Mouse (Mus musculus) liver, embryonic 16.5 days (tissue): ENCODE results near the gene Cort. TPM values are rescaled to one million over a fixed set of nuclear protein-coding genes. Genes with fewer than 3 reads are reported as not detected.

Experiments
- ATAC-seq: fragments of 200-750 bp; cut with Nextera tagmentation; 2 replicates; pipeline ENCODE4 v1.8.0; 2017; ENCODE audit warnings: low read depth, mild to moderate bottlenecking, moderate number of reproducible peaks, moderate library complexity
- H3K27ac ChIP-seq: fragments of 300-500 bp; sonication (generic); 2 replicates; pipeline ENCODE4 v1.5.1; 2014; ENCODE audit warnings: mild to moderate bottlenecking, low read length
- H3K27me3 ChIP-seq: fragments of 300-500 bp; sonication (generic); 2 replicates; pipeline ENCODE4 v1.6.1; 2014; ENCODE audit warnings: low read depth, low read length, mixed read lengths; ENCODE audit not compliant: control insufficient read depth, insufficient read depth
- H3K36me3 ChIP-seq: fragments of 300-500 bp; sonication (generic); 2 replicates; pipeline ENCODE4 v1.6.1; 2014; ENCODE audit warnings: mild to moderate bottlenecking; ENCODE audit not compliant: control insufficient read depth, insufficient read depth
- H3K4me1 ChIP-seq: fragments of 300-500 bp; sonication (generic); 2 replicates; pipeline ENCODE4 v1.6.1; 2014; ENCODE audit warnings: low read depth, low read length, mixed read lengths; ENCODE audit not compliant: control insufficient read depth
- H3K4me2 ChIP-seq: fragments of 300-500 bp; sonication (generic); 2 replicates; pipeline ENCODE4 v1.6.1; 2014; ENCODE audit warnings: low read depth, low read length, mixed read lengths
- H3K4me3 ChIP-seq: fragments of 300-500 bp; sonication (generic); 2 replicates; pipeline ENCODE4 v1.5.1; 2014; ENCODE audit warnings: low read depth, mild to moderate bottlenecking, low read length
- H3K9ac ChIP-seq: fragments of 300-500 bp; sonication (generic); 2 replicates; pipeline ENCODE4 v1.6.1; 2014; ENCODE audit warnings: low read depth, low read length
- H3K9me3 ChIP-seq: fragments of 300-500 bp; sonication (generic); replicated peaks from 2 replicates; pipeline ENCODE4 v1.6.1; 2016; ENCODE audit warnings: low read length; ENCODE audit not compliant: control insufficient read depth
- WGBS: fragments of 180-500 bp; shearing (Covaris S2); extraction: QIAGEN DNeasy Blood & Tissue Kit; methylation state at CpG from one replicate; pipeline ENCODE4 v1.1.7; 2014; ENCODE audit not compliant: insufficient replicate concordance; 5-methylcytosine and 5-hydroxymethylcytosine counted together
- polyA plus RNA-seq: library from polyadenylated mRNA; unstranded; fragments of >200 nt; fragmentation: Nextera tagmentation; extraction: Ambion mirVana; gene quantifications from 2 replicates; pipeline ENCODE4 v1.2.1, GENCODE M21; 2015

The Cort gene
- polyA plus RNA-seq, 1 experiment from 2014 or later: not detected

GRCm38 (mm10) chr4:149138515-149138914, 12.0 kb upstream of the Cort start:
- Histone ChIP-seq H3K9me3 (no peaks in the 10 kb centered on the region), H3K27me3 (no peaks in the 10 kb centered on the region), H3K4me1 (peaks cover 8% of the 10 kb centered on the region), H3K9ac (no peak overlapping the region), H3K36me3 (no peaks in the 10 kb centered on the region), H3K4me3 (no peak overlapping the region), H3K4me2 (no peak overlapping the region), H3K27ac (no peak overlapping the region)
- WGBS: 70% methylated on average over 8 of the region's 8 CpGs
- no peak for ATAC-seq

DNA sequence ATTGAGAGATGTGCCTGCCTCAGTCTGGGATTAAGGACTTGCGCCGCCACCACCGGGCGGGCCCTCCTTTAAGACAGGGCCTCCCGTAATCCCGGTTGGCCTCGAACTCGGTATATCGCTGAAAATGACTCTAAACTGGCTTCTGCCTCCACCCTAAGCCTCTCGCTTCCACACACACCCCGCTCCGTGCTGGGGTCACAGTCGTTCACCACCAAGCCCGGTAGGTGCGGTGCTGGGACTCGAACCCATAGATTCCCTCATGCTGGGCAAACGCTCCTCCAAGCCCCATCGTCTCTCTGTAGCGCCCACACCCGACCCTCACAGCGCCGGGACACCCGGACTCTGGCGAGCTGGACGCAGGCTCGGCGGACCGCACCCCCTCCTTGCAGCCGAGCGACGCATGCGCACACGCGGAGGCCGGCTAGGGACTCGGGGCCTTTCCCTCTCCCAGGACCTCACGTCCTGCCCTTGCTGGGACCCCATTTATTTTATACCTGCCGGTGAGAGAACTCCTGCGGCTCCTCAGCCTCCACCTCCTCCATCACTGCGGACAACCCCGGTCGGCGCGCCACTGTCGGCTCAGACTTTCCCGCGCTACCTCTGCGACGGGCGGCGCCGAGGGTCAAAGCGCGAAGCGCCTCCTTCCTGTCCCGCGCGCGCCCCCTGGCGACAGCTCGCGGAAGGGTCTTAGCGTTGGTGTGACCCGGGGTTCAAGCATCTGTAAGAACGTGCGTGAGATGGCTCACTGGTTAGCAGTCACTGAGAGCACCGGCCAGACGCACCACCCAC, 10.6 kb upstream of the Cort start, which contains the start of gene Cenps:
TSS of gene Cenps (minus strand) at position 648 of the 789 bp plus-strand sequence.
- Histone ChIP-seq H3K27me3 (no peaks in the 10 kb centered on the region), H3K9ac (peak within 1 kb of the TSS; percentile 76), H3K36me3 (no peaks in the 10 kb centered on the region), H3K9me3 (no peaks in the 10 kb centered on the region), H3K4me1 (peaks cover 8% of the 10 kb centered on the region), H3K4me2 (peak within 1 kb of the TSS; percentile 89), H3K27ac (peak within 1 kb of the TSS; percentile 76), H3K4me3 (peak within 1 kb of the TSS; percentile 80)
- WGBS: under 1% methylated on average over 68 of the region's 68 CpGs
- peak; percentile 87 for ATAC-seq

- Histone ChIP-seq H3K27me3 (no peaks in the 10 kb centered on the region), H3K36me3 (no peaks in the 10 kb centered on the region), H3K4me3 (peak overlapping the region; percentile 80), H3K9me3 (no peaks in the 10 kb centered on the region), H3K4me1 (peaks cover 8% of the 10 kb centered on the region), H3K9ac (peak overlapping the region; percentile 76), H3K27ac (no peak overlapping the region), H3K4me2 (peak overlapping the region; percentile 89)
- no peak for ATAC-seq
- WGBS: 67% methylated on average over 18 of the region's 18 CpGs
Observed at GRCm38 (mm10) chr4:149136116-149136850, 9.7 kb upstream of the Cort start.

- WGBS: 69% methylated on average over 5 of the region's 5 CpGs
Observed at GRCm38 (mm10) chr4:149133395-149133794, 6.8 kb upstream of the Cort start.

DNA sequence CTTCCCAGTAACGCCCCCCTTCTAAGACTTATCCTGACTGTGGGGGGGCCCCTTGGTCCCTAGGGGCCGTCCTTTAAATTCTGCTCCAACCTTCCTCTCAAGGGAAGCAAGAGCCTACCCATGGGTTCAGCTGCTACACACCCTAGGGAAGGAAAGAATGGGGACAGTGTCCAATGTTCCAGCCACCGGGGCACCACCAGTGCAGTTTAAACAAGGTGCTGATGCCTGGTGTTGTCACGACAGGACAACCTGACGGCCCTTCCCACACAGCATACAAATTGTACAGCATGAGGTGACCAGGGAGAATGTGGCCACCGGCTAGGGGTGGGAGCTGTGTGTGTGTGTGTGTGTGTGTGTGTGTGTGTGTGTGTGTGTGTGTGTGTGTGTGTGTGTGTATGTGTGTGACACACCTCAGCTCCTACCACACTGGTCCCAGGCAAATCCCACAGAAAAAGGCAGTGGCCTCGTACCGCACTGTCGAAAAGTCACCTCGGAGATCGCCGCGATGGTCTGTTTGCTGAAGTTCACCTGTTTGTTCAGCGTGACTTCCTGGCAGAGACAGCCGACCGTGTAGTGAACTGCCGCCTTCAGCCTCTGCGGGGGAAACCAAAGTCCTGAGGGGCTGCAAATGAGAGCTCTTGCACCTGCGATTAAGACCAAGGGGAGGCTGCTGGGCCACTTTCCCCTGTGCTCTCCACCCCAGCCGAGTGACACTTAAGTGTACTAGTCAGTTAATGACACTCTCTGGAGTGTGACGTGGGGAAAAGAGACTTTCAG, 5.4 kb upstream of the Cort start:
- Histone ChIP-seq H3K27me3 (no peaks in the 10 kb centered on the region), H3K4me1 (peaks cover 7% of the 10 kb centered on the region), H3K9ac (no peak overlapping the region), H3K4me2 (no peak overlapping the region), H3K4me3 (no peak overlapping the region), H3K27ac (peak overlapping the region; percentile 21; the same call in 1 of the 2 replicates), H3K36me3 (no peaks in the 10 kb centered on the region), H3K9me3 (no peaks in the 10 kb centered on the region)
- 74% methylated on average over 21 of the region's 21 CpGs for WGBS
- ATAC-seq: peak; percentile 50; the same call in 1 of the 2 replicates

More at GRCm38 (mm10) chr4:149133395-149133794, 6.8 kb upstream of the Cort start:
- Histone ChIP-seq H3K4me2 (no peak overlapping the region), H3K9me3 (no peaks in the 10 kb centered on the region), H3K4me3 (no peak overlapping the region), H3K27ac (no peak overlapping the region; the same call in 1 of the 2 replicates), H3K27me3 (no peaks in the 10 kb centered on the region), H3K36me3 (no peaks in the 10 kb centered on the region), H3K4me1 (peaks cover 8% of the 10 kb centered on the region), H3K9ac (no peak overlapping the region)
- ATAC-seq: no peak

- no peak overlapping the region for H3K9ac ChIP-seq
- H3K4me2 ChIP-seq: no peak overlapping the region
- ATAC-seq: no peak
- no peaks in the 10 kb centered on the region for H3K27me3 ChIP-seq
- no peak overlapping the region for H3K27ac ChIP-seq
- WGBS: 83% methylated on average over 23 of the region's 23 CpGs
- no peaks in the 10 kb centered on the region for H3K9me3 ChIP-seq
- no peaks in the 10 kb centered on the region; the same call in 1 of the 2 replicates for H3K4me1 ChIP-seq
- H3K36me3 ChIP-seq: no peaks in the 10 kb centered on the region
- no peak overlapping the region for H3K4me3 ChIP-seq
Observed at GRCm38 (mm10) chr4:149131021-149131752, 4.6 kb upstream of the Cort start.

DNA sequence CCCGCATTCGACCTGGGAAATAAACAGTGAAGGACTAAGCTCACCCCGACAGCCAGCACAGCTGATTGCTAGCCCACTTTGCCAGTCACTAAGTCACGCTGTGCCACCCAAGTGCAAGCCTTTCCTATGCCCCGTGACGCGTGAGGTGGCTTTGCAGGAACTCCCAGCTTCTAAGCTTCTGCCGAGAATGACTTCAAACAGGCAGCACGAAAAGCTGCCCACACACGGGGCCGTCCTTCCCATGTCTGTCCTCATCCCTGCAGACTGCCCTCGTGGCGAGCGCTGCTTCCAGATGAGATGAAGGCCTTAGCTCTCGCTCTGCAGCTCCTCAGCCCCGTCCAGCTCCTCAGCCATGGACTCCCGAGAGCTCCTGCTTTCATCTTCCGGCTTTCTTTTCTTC, 1.9 kb upstream of the Cort start:
- WGBS: 71% methylated on average over 18 of the region's 18 CpGs
- no peak for ATAC-seq
- no peak overlapping the region for H3K9ac ChIP-seq

GRCm38 (mm10) chr4:149126115-149126509, 451 bp downstream of the Cort start:
- 76% methylated on average over 6 of the region's 6 CpGs for WGBS
- ATAC-seq: no peak
- no peak overlapping the region for H3K27ac ChIP-seq
- no peak overlapping the region for H3K4me3 ChIP-seq
- no peaks in the 10 kb centered on the region for H3K36me3 ChIP-seq
- H3K4me1 ChIP-seq: no peaks in the 10 kb centered on the region; the same call in 1 of the 2 replicates
- no peaks in the 10 kb centered on the region for H3K27me3 ChIP-seq
- H3K4me2 ChIP-seq: no peak overlapping the region
- H3K9me3 ChIP-seq: no peaks in the 10 kb centered on the region
- H3K9ac ChIP-seq: no peak overlapping the region

More for the DNA sequence above, 1.9 kb upstream of the Cort start:
- Histone ChIP-seq H3K36me3 (no peaks in the 10 kb centered on the region), H3K9me3 (no peaks in the 10 kb centered on the region), H3K27ac (no peak overlapping the region), H3K4me1 (no peaks in the 10 kb centered on the region; the same call in none of the 2 replicates), H3K4me2 (no peak overlapping the region), H3K4me3 (no peak overlapping the region), H3K27me3 (no peaks in the 10 kb centered on the region)
